Mouse (Mus musculus) lung, postnatal 36 days (tissue): Measurements from ENCODE around the gene Acacb.
A peak's percentile ranks its signal among the peaks of the same experiment; 100 is the strongest.

Experiments
- DNase-seq: peaks from one replicate; pipeline ENCODE4 v3.0.0; 2022; ENCODE audit warnings: mixed read lengths

Acacb gene

DNA sequence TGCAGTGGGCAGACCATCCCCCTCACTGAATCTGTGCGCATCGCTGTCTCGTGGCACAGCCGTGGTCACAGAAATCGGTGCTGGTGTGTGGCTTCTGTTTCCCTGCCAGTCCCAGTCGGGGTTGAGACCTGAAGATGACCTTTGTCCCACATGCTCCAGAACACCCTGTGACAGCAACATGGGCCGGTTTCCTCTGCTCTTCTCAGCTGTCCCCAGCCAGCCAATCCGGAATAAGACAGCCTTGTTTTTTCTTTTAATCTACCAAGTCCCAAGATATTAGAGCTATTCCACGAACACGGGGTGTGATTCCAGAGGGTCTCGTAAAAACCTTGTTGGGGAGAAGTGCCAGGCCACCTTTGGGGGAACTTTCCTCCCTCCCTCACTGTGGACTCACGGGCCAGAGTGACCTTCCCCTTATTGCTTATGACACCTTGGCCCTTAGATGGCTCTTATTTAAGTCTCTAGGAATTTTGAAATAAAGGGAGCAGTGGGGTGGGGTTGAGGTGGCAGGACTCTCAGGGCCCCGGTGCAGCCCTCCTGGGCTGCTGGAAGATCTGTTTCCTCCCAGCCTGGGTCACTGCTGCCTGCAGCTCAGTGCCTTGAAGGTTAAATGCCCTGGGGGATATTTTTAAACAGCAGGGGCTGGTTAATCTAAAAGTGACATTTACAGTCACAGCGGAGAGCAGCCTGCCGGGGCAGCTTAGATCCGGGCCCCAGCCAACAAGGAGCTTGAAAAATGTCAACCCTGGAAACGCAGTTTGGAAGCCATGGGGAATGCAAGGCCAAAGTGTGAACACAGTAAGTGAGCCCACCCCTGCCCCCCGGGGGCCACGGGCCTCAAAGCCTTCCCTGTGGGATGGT lies at the start of gene Acacb:
Gene Acacb, plus strand, starts transcription at position 508 of the 861 bp plus-strand sequence.
- DNase-seq, result no peak

DNA sequence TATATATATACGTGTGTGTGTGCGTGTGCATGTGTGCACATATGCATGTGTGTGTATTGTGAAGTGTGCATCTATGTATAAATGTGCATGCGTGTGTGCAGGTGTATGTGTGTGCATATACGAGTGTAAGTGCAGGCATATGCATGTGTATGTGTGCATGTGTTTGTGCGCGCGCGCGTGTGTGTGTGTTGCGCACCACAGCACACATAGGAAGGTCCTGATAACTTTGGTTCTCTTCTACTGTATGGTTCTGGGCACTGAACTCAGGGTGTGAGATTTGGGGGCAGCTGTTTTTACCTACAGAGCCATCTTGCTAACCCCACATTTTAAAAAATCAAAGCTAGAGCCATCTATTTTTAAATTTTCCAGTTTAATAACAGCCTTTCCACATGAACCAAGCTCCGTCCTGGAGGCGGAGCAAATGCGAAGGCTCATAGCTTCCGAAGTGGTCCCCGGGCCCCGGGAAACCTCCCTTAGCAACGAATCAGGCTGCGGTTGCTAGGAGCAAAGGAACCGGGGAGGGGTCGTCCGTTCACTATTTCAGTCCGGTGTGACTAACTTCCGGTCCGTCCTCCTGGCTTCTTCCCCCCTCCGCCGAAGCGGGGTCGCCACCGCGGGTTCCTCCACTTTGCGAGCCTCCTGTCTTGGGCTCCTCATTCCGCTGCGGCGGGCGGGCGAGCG lies 46.5 kb upstream of the Acacb start:
- DNase-seq, result peak; percentile 86

DNA sequence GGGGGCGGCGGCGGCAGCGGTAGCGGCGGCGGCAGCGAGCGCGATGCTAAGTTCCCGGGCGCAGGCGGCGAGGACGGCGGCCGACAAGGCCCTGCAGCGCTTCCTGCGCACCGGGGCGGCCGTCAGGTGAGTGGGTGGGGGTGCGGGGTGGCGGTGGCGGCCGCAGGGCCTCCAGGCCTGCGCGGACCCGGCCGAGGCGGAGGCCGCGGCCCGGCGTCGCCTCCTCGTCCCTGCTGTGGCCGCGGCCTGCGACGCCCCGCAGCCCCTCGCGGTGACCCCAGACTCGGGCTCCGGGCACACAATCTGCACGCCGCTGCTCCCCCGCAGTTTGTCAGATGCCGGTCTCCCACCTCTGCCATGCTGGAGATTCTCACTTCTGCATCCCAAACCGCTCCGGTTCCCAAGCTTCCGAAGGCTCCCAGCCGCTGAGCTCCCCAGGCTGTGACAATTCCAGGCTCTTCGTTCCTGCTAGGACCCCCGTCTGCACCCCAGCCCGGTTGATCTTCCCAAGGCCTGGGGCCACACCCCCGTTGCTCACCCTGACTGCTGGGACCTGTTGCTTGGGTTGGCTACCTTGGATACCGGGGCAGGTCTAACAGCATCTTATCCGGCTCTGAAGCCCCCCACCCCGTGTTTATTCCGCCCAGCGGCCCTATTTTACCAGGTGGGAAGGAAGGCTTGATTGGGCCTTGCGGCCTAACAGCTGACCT lies 45.8 kb upstream of the Acacb start:
- DNase-seq, result no peak

DNA sequence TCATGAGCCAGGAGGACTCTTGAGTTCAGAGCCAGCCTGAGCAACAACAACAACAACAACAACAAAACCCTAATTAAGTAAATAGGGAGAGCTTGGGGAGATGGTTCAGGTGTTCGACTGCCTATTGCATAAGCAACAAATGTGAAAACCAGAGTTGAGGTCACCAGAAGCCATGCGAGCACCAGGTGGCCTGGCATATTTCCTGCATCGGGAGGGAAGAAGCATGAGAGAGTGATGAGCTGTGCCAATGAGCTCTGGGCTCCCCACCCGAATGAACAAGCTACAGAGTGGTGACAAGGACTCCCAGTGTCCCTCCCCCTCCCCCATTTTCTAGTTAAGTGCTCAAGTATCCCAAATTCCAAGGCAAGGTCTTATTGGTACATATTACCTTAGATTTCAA lies 44.5 kb upstream of the Acacb start:
- DNase-seq, result no peak

DNA sequence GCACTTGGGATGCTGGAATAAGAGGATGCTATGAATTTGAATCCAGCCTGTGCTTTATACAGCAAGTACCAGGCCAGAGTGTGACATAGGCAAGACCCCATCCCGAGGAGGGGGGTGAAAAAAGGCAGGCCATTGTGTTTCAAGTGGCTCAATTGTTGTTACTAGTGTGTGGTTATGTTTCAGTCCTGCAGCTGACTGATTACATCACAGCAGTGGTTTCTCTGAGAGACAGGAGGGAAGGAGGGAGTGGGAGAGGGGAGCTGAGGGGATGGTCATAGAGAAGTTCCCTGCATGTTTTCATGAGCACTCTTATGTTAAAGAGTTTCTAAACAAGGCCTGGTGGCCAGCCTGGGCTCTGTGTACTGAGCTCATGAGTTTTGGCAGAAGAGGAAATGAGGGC lies 43.5 kb upstream of the Acacb start:
- DNase-seq, result no peak

DNA sequence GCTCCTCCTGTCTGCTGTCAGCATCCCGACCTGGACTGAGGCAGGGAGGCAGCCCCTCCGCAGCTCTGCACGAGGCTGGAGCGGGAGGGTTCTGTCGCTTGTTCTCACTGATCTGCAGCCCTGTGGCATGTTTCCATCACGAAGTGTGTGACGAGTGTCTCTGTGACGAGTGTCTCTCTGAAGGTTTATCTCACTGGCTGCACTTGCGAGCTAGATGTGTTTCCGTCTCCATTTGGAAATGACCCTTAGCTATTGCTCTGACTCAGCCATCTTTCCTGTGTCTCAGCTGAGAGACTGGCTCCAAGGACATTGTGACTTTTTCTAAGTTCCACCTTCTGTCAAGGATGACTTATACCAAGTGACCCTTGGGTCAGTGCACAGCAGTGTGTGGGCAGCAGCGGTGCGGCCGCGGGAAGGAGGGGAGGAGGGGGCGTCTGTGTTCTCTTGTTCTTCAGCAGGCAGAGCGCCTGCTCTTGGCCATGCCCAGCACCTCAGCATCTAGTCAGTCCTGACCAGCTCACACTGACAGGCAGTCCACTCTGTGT lies 39.9 kb upstream of the Acacb start:
- no peak for DNase-seq

DNA sequence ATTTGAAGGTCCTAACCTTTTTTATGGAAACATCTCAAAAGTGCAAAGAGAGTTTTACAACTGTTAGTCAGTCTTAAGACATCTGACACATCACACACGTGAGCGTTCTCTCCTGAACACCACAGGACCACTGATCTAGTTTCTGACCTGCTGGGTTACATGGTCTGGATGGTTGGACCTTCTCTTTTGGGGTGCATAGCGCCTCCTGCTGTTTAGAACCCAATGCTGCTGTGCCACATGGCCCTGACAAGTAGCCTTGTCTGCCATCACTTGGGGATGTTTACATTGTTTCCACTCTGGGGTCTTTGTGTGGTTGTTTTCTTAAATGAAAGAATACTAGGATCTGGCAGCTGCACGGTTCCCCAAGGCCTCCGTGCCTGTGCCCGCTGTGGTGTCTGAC lies 33.0 kb upstream of the Acacb start:
- DNase-seq, result no peak

DNA sequence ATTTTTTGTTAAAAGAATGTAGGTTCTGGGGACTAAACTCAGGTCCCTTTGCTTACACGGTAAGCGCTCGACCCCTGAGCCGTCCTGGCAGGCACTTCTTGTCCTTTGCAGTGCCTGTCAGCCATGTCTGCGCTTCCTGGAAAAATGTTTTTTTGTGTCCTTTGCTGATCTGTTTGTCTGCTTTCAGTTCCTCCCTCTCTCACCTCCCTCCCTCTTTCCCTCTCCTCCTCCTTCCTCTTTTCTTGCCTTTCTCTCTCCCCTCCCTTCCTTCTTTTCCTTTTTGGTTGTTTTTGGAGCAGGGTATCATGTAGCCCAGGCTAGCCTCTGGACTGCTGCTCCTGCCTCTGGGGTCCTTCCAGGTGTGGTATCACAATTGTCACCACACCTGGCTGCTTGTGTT lies 31.3 kb upstream of the Acacb start:
- no peak for DNase-seq

DNA sequence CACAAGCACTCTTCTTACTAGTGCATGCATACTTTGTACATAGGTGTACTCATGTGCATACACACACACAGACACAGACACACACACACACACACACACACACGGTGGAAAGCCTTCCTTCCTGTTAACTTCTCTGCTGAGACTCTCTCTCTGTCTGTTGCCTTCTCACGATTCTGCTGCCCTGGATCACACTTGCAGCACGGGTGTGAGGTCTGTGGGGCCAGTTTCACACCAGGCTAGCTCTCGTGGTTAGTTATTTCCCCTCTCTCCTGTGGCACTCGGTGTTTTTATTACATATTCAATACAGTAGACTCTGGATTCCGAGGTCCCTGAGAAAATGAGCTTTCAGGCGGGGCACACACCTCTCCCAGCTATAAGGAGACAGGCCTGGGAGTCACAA lies 29.7 kb upstream of the Acacb start:
- DNase-seq, result no peak

DNA sequence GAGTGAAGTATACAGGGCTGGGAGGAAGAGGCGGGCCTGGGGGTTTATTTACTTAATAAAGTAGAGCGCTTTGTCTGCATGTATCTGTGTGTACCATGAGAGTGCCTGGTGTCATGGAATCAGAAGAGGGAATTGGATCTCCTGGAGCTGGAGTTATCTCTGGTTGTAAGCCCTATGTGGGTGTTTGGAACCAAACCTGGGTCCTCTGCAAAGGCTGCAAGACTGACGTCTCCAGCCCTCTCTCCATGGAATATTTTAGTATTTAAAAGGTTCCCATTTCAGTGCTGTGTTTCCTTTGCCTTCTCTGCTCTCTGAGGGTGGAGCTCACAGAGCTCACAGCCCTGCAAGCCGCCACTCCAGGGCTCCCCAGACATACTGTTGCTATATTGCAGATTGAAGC lies 26.5 kb upstream of the Acacb start:
- DNase-seq, result no peak

DNA sequence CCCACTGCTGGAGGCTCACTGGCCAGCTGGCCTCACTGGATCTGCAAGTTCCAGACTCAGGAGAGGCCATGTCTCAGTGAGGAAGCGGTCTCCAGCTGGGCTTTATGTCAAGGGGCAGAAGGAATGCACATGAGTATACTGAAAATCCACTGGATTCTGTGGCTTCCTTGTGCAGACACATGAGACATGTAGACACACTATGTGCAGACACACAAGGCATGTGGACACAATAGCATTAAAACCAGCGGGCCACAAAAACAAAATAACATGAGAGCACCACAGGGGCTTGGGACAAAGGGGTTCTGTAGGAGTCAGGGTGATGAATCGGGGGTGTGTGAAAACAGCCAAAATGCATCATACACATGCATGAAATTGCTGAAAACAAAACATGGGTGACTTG lies 20.3 kb upstream of the Acacb start:
- no peak for DNase-seq

DNA sequence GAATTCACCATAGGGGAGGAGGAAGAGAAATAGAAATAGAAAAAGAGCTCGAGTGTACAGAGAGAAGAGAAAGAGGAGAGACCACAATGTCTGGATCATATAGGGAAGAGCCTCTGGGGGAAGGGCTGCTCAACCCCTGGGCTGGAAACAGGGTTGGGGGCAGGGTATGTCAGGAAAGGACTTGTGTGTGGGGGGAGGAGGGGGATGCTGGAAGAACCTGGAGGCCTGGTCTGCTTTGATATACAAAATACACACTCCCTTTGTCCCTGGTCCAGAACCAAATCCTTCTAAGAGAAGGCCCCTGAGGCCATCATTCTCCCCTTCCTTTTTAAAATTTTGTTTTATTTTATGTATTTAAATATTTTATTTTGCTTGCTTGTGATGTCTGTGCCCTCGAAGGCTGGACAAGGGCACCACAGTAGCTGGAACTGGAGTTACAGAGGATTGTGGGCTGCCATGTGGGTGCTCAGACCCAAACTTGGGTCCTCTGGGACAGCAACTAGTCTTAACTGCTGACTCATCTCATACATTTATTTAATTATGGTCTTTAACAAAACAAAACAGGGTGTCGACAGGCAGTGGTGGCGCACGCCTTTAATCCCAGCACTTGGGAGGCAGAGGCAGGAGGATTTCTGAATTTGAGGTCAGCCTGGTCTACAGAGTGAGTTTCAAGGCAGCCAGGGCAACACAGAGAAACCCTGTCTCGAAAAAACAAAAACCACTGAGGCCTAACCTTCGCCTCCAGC lies 19.7 kb upstream of the Acacb start:
- DNase-seq, result no peak

DNA sequence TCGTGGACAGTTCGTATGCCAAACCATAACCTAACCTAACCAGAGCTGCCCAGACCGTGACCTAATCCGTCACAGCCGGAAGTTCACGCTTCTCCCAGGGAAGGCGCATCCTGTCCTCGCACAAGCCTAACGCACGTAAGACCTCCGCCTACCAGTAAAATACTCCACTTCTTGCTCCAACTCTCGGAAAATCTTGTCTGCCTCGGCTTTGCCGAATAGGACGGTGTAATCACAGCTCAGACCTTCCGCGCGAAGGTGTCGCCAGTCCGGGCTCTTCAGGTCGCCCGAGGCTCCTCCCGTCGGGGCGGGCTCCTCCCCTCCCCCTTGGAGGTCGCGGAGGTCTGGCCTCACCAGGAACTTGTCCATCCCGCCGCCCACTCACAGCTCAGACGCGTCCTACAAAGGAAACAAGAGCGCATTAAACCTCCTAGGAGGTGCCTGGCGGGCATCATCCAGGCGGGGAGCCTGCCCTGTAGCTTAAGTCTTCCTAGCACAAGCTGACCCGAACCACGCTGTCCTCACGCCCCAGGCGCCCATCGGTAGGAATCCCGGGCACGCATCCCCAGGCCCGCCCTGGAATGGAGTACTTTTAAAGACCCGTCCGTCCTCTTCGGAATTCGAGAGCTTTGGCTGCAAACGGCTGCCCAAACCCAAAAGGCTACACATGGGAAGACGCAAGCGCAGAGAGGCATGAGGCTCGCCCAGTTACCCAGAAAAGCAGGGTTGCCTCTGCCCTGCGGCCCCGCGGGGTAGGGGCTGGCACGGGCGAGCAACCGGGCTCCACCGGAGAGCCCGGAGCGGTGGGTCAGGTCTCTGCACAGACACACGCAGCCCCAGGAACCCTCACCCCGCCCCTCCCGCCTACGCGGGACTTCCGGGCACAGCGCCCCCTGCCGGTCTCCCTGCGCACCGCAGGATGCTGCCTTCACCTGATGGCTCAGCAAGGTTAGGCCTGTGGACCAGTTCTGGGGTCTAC lies 18.7 kb upstream of the Acacb start, which contains the start of gene Alkbh2:
Gene Alkbh2, minus strand, starts transcription at position 845 of the 976 bp plus-strand sequence.
- peak; percentile 86 for DNase-seq

DNA sequence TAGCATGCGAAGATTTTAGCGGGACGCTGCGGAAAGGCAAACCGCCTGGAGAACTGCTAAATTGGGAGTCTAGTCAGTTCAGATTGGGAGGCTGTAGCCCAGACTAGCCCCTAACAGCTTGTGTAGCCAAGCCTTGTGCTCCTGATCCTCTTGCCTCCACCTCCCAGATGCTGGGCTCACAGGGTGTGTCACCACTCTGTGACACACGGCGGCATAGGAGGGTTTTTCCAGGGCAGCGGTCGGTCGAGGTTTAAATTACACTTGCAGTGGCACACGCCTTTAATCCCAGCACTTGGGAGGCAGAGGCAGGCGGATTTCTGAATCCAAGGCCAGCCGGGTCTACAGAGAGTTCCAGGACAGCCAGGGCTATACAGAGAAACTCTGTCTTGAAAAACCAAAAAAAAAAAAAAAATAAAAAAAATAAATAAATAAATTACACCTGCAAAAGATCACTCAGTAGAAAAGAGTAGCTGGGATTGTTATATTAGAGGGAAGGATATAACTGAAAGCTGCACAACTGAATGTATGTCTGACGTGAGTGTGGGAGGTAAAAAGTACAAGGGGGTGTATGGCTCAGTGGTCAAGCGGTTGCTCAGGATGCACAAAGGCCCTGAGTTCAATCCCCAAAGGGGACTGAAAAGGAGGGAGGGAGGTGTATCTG lies 16.7 kb upstream of the Acacb start:
- no peak for DNase-seq

DNA sequence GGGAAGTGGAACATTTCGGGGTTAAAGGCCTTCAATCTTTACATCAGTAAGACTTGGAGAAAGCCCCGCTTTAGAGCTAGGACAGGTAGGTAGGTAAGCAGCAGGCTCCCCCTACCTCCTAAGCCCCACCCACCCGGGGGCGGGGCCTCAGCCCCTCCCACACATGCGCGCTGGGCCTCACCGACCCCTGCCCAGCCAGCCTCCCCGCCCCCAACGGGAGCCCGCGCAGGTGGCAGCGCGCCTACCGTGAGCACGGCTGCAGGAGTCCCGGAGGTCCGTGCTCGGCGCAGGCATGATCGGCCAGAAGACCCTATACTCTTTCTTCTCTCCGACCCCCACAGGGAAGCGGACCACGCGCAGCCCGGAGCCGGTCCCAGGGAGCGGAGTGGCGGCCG lies 16.1 kb upstream of the Acacb start, which contains the start of gene Ung:
Gene Ung, plus strand, starts transcription at position 176 of the 395 bp plus-strand sequence.
- peak; percentile 42 for DNase-seq

DNA sequence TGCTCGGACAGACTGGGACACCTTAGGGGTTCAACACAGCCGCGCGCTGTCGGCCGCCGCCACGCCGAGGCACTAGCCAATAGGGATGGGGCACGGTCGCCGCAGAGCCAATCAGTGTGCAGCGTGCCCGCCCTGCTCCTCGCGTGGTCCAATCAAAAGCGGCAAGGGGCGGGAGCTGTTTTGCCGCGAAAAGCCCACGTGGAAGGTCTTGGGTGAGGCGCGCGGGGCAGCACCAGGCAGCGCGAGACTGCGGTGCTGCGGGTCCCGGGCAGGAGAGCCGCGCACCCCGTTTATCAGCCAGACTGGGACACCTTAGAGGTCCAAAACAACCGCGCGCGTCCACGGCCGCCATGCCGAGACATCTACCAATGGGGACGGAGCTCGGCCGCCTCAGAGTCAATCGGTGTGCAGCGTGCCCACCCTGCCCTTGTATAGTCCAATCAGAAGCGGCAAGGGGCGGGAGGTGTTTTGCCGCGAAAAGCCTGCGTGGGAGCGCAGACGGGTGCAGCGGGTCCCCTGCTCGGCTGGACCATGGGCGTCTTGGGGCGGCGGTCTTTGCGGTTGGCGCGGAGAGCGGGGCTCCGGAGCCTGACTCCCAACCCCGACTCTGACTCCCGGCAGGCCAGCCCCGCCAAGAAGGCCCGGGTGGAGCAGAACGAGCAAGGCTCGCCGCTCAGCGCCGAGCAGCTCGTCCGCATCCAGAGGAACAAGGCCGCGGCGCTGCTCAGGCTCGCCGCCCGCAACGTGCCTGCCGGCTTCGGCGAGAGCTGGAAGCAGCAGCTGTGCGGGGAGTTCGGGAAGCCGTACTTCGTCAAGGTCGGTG lies 15.4 kb upstream of the Acacb start:
- DNase-seq, result peak; percentile 94

DNA sequence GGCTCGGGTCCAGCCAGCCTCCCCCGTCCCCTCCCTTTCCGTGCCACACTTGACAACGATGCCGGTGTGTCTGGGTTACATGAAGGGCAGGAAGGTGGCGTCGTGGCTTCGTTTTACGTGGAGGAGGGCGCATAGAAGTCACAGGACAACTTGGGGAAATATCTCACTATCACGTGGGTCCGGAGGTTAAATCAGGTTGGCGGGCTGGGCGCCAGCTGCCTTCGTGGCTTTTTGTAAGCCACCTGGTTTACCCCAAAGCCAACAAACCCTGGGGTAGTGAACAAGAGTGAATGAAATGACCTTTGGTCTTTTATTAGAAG lies 14.9 kb upstream of the Acacb start:
- peak; percentile 68 for DNase-seq

DNA sequence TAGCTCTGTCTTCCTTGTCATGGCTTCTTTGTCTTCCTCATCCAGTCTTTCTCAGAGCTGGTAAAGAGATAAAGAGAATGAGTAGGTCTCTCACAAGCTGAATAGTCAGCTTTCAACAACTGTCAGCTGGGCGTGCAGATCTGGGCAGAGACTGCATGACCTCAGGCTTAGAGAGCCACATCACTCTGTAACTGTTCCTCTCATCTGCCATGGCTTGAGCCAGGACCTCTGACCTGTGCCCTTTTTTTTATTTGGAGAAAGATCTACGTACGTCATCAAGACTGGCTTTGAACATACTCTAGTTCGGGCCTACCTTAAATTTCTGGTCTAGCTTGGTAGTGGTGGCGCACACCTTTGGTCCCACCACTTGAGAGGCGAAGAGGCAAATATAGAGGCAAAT lies 13.5 kb upstream of the Acacb start:
- DNase-seq, result no peak

DNA sequence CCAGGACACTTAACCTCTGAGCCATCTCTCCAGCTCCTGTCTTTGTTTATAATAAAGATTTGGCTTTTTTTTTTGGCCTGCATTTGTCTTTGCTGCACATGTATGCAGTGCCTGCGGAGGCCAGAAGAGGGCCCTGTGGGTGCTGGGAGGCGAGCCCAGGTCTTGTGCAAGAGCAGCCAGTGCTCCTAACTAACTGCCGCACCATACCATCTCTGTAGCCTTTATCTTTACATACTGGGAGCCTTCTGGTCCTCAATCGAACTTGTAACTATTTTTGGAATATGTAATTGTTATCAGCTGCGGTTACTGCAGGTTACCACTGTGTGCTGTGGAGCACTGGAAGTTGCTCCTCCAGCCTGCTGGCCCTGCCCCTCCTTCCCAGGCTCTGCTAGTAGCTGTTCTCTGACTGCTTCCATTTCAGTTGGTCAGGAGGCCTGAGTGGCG lies 12.2 kb upstream of the Acacb start:
- peak; percentile 77 for DNase-seq

DNA sequence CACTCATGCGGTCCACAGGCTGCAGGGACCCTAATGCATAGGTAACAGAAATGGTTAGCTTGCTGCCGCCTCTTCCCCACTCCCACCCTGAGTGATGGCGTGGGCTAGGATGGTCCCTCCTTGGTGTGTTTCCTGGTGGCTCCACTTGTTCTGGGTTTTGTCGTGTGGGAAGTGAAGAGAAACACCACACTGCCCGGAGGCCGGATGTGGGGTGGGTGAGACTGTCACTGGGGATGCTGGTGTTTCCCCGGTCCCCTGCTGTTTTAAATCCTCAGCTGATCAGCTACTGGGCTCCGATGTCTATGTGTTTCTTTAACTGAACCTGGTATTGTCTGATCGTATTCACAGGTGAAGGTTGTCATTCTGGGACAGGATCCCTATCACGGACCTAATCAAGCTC lies 10.8 kb upstream of the Acacb start:
- no peak for DNase-seq
